Mouse (Mus musculus): ENCODE results near the gene Aftph. TPM values are rescaled to one million over a fixed set of nuclear protein-coding genes. Genes with fewer than 3 reads are reported as not detected.

Gene Aftph
- polyA plus RNA-seq, 1 experiment, result not detected

DNA sequence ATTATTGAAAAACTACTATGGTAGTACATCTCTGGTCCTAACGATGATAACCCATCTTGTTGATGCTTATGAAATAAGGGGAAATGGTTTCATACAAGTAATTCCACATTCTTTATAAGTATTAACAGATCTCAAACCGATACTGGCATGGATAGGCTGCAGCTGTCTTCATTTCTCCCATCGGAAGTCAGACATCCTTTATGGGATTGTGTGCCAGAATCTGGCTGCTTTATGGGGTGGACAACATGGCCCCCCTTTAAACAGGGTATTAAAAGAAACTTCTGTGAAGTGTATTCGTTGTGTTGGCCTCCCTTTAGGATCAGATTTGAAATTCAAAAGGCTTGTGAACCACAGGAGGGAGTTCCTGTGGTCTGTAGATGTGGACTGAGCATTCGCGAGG is 95.2 kb downstream of the Aftph start:
- Histone ChIP-seq H3K27ac (ENCODE audit: insufficient read depth, low read depth, low read length) (peak overlapping the region; percentile 44; the same call in 1 of the 2 replicates), H3K4me3 (ENCODE audit: insufficient read depth, low read depth, low read length) (no peak overlapping the region), H3K4me1 (ENCODE audit: control insufficient read depth, insufficient read depth, low read length) (peaks cover 44% of the 10 kb centered on the region)
- TF ChIP-seq CTCF (IDR thresholded peaks at IDR 0.05; ENCODE audit: insufficient read depth, low read depth, low read length) (no peak), POLR2A (IDR thresholded peaks at IDR 0.05; ENCODE audit: insufficient read depth, low read depth, low read length) (no peak)
- WGBS, result 58% methylated on average over 6 of the region's 6 CpGs

DNA sequence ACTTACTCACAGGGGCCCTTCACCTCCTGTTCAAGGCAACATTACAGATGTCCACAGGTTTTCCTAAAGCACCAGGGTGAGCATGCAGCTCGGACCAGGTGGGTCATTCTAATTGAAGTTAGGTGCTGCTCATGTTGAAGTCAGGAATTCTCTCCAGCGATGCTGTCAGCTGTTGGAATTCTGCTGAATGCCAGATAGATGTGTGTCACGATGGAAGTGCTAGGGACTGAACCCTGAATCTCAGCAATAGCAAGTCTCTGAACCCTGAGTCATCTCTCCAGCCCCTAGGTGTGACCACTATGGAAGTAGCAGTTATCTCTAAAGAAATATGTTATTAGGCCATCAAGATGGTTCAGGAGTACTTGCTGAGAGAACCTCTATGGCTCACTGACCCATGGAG is 95.9 kb downstream of the Aftph start:
- TF ChIP-seq CTCF (IDR thresholded peaks at IDR 0.05; ENCODE audit: insufficient read depth, low read depth, low read length) (no peak), POLR2A (IDR thresholded peaks at IDR 0.05; ENCODE audit: insufficient read depth, low read depth, low read length) (no peak)
- no peak overlapping the region for H3K4me3 ChIP-seq (ENCODE audit: insufficient read depth, low read depth, low read length)
- WGBS, result 83% methylated on average over 3 of the region's 3 CpGs
- H3K4me1 ChIP-seq (ENCODE audit: control insufficient read depth, insufficient read depth, low read length), result peaks cover 46% of the 10 kb centered on the region
- H3K27ac ChIP-seq (ENCODE audit: insufficient read depth, low read depth, low read length), result no peak overlapping the region

DNA sequence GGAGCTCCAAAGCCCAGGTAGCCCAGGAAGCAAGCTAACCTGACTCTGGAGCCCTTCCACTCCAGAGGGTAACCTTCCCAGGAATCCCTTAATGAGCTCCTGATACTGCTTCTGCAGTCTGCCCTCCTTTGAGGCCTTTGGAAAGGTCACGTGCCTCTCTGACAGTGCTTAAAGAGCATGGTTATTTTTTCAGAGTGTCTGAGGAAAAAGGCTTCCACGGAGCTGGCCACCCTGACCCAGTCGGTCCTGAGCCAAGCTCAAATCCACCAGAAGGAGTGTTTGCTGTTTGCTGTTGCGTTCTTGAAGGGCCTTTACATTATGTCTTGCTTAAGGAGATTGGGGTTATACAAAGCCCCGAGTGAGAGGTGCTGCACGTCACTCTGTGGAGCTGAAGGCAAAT is 96.5 kb downstream of the Aftph start:
- no peak for TF ChIP-seq POLR2A (IDR thresholded peaks at IDR 0.05; ENCODE audit: insufficient read depth, low read depth, low read length)
- TF ChIP-seq CTCF (IDR thresholded peaks at IDR 0.05; ENCODE audit: insufficient read depth, low read depth, low read length), result no peak
- WGBS, result 51% methylated on average over 6 of the region's 6 CpGs
- no peak overlapping the region for H3K4me3 ChIP-seq (ENCODE audit: insufficient read depth, low read depth, low read length)
- H3K4me1 ChIP-seq (ENCODE audit: control insufficient read depth, insufficient read depth, low read length), result peaks cover 46% of the 10 kb centered on the region
- H3K27ac ChIP-seq (ENCODE audit: insufficient read depth, low read depth, low read length), result no peak overlapping the region

DNA sequence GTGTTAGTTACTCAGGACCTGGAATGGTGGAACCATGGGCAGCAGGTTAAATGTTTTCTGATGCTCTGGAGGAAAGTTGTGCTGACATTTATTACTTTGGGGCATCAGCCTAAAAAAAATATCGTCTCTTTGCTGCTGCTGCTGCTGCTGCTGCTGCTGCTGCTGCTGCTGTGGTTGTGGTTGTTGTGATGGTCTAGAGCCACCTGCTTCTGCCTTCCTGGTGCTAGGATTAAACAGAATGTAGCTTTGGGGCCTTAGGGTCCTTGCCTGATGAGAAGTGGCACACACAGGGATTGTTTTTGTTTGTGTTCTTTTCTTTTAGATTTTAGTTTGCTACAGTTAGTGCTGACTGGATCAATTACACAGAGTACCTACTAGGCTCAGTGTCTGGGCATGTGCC is 97.2 kb downstream of the Aftph start:
- Histone ChIP-seq H3K4me3 (ENCODE audit: insufficient read depth, low read depth, low read length) (no peak overlapping the region), H3K27ac (ENCODE audit: insufficient read depth, low read depth, low read length) (no peak overlapping the region), H3K4me1 (ENCODE audit: control insufficient read depth, insufficient read depth, low read length) (peaks cover 44% of the 10 kb centered on the region)
- TF ChIP-seq CTCF (IDR thresholded peaks at IDR 0.05; ENCODE audit: insufficient read depth, low read depth, low read length) (no peak), POLR2A (IDR thresholded peaks at IDR 0.05; ENCODE audit: insufficient read depth, low read depth, low read length) (no peak)
- 69% methylated on average over 1 of the region's 1 CpGs for WGBS

DNA sequence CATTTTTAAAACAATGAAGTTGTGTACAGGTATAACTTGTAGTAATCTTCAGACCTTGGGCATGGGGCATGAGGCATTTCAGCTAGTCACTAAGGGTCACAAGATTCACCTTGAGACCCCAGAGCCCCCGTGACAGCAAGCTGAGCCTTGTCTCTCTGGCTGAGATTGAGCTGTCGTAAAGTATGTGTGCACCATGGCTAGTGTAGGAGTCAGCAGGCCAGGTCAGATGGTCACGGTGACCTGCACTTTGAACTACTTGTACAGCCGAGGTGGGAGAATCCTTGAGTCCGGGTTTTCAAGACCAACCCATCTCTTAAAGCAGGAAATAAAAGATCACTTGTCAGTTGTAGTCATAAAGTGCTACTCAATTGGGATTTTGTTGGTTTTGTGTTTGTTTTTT is 98.2 kb downstream of the Aftph start:
- H3K27ac ChIP-seq (ENCODE audit: insufficient read depth, low read depth, low read length), result no peak overlapping the region
- H3K4me1 ChIP-seq (ENCODE audit: control insufficient read depth, insufficient read depth, low read length), result peaks cover 39% of the 10 kb centered on the region
- TF ChIP-seq CTCF (IDR thresholded peaks at IDR 0.05; ENCODE audit: insufficient read depth, low read depth, low read length) (no peak), POLR2A (IDR thresholded peaks at IDR 0.05; ENCODE audit: insufficient read depth, low read depth, low read length) (no peak)
- H3K4me3 ChIP-seq (ENCODE audit: insufficient read depth, low read depth, low read length), result no peak overlapping the region
- WGBS, result 96% methylated on average over 5 of the region's 5 CpGs

DNA sequence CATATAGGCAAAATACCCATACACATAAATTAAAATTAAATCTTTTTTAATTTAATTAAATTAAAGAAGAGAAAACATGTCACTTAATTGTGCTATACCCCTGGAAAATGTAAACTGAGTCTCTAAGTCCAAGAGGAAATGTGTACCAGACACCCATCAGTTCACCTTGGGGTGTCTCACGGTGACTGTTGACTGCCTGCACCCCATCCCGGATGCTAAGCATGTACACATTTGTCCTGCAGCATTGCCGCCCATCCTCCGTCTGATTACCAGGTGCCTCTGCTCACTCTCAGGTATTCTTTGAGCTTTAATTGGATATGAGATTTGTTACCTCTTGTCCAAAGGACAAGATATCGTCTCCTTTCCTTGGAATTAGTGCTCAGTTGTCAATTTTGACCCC is 99.1 kb downstream of the Aftph start:
- Histone ChIP-seq H3K27ac (ENCODE audit: insufficient read depth, low read depth, low read length) (no peak overlapping the region), H3K4me3 (ENCODE audit: insufficient read depth, low read depth, low read length) (no peak overlapping the region), H3K4me1 (ENCODE audit: control insufficient read depth, insufficient read depth, low read length) (peaks cover 32% of the 10 kb centered on the region)
- TF ChIP-seq CTCF (IDR thresholded peaks at IDR 0.05; ENCODE audit: insufficient read depth, low read depth, low read length) (no peak), POLR2A (IDR thresholded peaks at IDR 0.05; ENCODE audit: insufficient read depth, low read depth, low read length) (no peak)
- WGBS, result 96% methylated on average over 5 of the region's 5 CpGs

DNA sequence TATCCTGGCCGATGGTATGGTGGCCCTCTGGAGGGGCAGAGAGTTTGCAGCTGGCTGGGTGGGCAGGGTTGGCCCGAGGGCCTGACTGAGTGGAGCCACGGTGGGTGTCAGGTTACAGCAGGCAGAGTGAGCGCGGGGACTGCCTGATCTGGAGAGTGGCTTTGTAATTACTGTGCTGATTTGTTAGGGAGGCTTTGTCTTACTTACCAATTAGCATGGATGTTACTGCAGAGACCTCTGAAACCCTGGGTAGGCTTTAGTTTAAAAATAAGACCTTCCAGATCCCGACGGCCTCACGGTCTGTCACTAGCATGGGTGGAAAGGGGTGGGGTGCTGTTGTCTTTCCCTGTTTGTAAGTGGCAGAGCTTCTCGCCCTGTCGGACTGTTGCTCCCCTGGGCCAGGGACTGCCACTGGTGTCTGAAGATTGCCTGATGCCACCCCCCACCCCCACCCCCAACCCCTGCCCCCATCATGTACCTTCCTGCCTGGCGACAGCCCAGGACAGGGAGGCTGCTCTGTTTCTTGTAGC is 101.4 kb downstream of the Aftph start:
- TF ChIP-seq CTCF (IDR thresholded peaks at IDR 0.05; ENCODE audit: insufficient read depth, low read depth, low read length) (no peak), POLR2A (IDR thresholded peaks at IDR 0.05; ENCODE audit: insufficient read depth, low read depth, low read length) (no peak)
- Histone ChIP-seq H3K27ac (ENCODE audit: insufficient read depth, low read depth, low read length) (peak overlapping the region; percentile 84), H3K4me1 (ENCODE audit: control insufficient read depth, insufficient read depth, low read length) (peaks cover 28% of the 10 kb centered on the region), H3K4me3 (ENCODE audit: insufficient read depth, low read depth, low read length) (no peak overlapping the region; the same call in 1 of the 2 replicates)
- WGBS, result 6% methylated on average over 11 of the region's 11 CpGs

DNA sequence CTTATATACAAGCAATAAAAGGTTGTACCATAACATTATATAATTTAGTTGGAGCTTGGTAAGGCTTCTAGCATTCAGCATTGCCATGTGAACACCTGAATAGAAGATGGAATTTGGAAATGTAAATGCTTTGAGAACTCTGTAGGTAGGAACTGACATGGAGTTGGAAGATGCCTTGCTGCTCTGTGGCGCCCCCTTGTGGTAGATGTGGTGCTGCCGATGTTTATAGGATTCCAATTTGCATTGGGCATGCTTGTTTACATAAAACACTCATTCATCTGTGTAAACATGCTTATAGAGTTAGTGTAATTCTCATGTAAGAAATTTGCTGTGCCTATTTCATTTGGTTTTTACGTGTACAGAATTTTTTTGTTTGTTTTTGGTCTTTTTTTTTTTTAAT is 102.5 kb downstream of the Aftph start:
- peaks cover 23% of the 10 kb centered on the region for H3K4me1 ChIP-seq (ENCODE audit: control insufficient read depth, insufficient read depth, low read length)
- TF ChIP-seq CTCF (IDR thresholded peaks at IDR 0.05; ENCODE audit: insufficient read depth, low read depth, low read length) (no peak), POLR2A (IDR thresholded peaks at IDR 0.05; ENCODE audit: insufficient read depth, low read depth, low read length) (no peak)
- no peak overlapping the region for H3K4me3 ChIP-seq (ENCODE audit: insufficient read depth, low read depth, low read length)
- H3K27ac ChIP-seq (ENCODE audit: insufficient read depth, low read depth, low read length), result no peak overlapping the region
- 29% methylated on average over 3 of the region's 3 CpGs for WGBS

DNA sequence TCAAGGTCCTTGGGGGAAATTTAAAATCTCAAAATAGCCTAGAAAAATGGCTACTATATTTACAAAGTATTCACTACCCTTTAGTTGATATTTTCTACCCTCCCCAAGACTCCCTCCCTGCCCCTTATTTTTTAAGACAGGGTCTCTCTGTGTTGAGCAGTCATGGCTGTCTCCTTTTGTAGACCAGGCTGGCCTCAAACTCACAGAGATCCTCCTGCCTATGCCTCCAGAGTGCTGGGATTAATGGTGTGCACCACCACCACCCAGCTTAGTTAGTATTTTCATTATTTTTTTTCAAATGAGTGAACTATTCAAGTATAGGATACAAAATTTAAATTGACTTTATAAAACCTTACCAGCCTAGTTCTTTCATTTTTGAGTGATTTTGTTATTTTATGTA is 104.3 kb downstream of the Aftph start:
- Histone ChIP-seq H3K27ac (ENCODE audit: insufficient read depth, low read depth, low read length) (no peak overlapping the region), H3K4me3 (ENCODE audit: insufficient read depth, low read depth, low read length) (no peak overlapping the region), H3K4me1 (ENCODE audit: control insufficient read depth, insufficient read depth, low read length) (peaks cover 20% of the 10 kb centered on the region)
- no peak for TF ChIP-seq CTCF (IDR thresholded peaks at IDR 0.05; ENCODE audit: insufficient read depth, low read depth, low read length)
- no peak for TF ChIP-seq POLR2A (IDR thresholded peaks at IDR 0.05; ENCODE audit: insufficient read depth, low read depth, low read length)

DNA sequence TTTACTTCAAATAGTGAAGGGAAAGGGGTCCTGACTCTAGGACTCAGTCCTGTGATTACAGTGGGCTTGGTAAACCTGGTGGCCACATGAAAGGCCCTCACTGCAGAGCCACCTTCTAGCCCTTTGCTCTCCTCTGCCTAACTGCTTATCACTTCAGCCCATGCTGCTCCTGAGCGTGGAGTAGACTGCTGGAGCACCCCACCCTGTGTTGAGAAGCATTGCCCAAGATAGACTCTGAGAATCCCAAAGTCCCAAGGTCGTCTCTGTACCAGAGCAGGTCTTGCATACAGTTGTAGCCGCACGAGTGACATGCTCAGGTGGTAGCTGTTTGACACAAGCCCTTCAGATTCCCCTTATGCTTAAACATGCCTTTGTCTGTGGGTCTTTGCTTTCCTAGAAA is 105.3 kb downstream of the Aftph start:
- Histone ChIP-seq H3K4me3 (ENCODE audit: insufficient read depth, low read depth, low read length) (no peak overlapping the region), H3K4me1 (ENCODE audit: control insufficient read depth, insufficient read depth, low read length) (peaks cover 23% of the 10 kb centered on the region)
- WGBS, result 87% methylated on average over 4 of the region's 4 CpGs

More for the DNA sequence above, 105.3 kb downstream of the Aftph start:
- 0 out of 2 replicates have a peak overlapping the region, but pooled peaks have one; percentile 6 for H3K27ac ChIP-seq (ENCODE audit: insufficient read depth, low read depth, low read length)
- TF ChIP-seq CTCF (IDR thresholded peaks at IDR 0.05; ENCODE audit: insufficient read depth, low read depth, low read length), result no peak
- TF ChIP-seq POLR2A (IDR thresholded peaks at IDR 0.05; ENCODE audit: insufficient read depth, low read depth, low read length), result no peak
